Mouse (Mus musculus): ENCODE measurements around the gene Unk.

The Unk gene

GRCm38 (mm10) chr11:116030088-116030897, at the start of gene Unk:
TSS of gene Unk (plus strand) at chr11:116030322.
- peak; percentile 98 for DNase-seq (ENCODE audit: extremely low spot score)

DNA sequence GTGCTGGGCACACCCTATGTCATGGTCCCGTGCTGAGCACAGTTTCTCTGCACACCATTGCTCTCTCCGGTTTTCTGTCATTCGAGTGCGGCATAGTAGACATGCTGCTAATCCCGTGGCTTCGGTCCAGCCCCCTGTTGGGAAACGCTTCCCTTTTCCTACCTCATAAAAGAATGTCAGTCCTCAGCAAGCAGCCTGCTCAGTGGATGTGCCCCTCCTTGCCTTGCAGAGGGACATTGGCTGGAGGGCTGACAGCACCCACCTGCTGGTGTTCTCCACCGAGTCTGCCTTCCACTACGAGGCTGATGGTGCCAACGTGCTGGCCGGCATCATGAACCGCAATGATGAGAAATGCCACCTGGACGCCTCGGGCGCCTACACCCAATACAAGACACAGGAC, 47.6 kb upstream of the Unk start:
- no peak for DNase-seq (ENCODE audit: extremely low spot score)

DNA sequence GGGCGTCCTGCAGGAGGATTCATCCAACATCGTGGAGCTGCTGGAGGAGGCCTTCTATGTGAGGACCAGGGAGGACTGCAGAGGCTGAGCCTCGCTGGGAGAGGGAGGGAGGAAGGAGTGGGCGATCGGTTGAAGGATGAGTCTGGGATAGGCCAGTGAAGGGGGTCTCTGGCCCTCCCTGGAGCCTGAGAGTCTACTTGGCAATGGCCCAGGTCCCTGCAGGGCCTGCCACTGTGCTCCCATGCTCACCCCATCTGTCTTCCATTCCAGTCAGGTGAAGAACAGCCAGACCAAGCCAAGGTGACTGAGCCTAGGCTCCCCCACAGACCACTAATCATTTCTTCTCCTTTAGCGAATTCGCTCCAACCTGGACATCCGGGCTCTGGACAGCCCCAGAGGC, 46.8 kb upstream of the Unk start:
- DNase-seq (ENCODE audit: extremely low spot score): no peak

DNA sequence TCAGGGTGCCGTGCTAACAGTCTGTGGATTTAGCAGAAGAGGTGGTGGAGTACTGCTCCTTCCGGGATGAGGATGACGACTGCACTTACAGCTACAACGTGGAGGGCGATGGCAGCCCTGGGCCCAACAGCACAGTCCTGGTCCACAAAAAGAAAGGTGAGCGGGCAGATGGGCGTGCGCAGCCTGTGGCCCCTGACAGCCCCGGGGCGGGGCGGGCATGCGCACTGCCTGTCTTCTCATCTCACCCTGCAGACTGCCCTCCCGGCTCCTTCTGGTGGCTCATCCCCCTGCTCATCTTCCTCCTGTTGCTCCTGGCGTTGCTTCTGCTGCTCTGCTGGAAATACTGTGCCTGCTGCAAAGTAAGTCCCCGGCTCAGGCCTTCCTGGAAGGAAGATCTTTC, 40.4 kb upstream of the Unk start:
- DNase-seq (ENCODE audit: extremely low spot score): no peak

GRCm38 (mm10) chr11:115992098-115992497, 38.0 kb upstream of the Unk start:
- DNase-seq (ENCODE audit: extremely low spot score): no peak

- DNase-seq (ENCODE audit: extremely low spot score): no peak
Measured at GRCm38 (mm10) chr11:115995256-115995655, 34.9 kb upstream of the Unk start.

DNA sequence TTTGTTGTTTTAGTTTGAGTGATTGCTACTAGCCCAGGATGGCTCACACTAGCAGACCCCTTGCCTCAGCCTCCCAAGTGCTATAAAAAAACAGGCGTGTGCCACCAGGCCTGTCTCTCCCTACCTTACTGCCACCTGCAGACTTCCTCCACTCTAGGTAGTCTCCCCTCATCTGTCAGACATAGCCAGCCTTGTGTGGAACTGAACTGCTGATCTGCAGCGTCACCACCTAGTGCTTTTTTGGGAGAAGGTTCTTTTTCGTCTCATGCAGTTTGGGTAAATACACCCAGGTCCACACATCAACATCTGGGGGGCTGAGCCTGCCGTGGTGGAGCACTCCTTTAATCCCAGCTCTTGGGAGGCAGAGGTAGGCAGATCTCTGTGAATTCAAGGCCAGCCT, 33.1 kb upstream of the Unk start:
- DNase-seq (ENCODE audit: extremely low spot score): no peak

DNA sequence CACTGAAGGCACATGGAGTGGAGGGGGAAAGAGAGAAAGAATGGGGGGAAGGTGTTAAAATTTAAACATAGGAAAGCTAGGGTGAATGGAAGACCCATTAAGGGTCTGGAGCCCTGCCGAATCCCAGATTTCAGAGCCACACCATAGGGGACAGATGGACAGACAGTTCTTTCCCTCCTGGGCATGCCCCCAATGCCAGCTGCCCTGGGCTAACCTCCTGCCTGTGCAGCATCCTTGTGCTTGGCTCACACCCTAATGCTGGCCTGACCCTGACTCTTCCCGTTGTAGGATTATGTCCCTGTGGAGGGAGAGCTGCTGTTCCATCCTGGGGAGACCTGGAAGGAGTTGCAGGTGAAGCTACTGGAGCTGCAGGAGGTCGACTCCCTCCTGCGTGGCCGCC, 32.5 kb upstream of the Unk start:
- DNase-seq (ENCODE audit: extremely low spot score): no peak

- no peak for DNase-seq (ENCODE audit: extremely low spot score)
Measured at GRCm38 (mm10) chr11:115999027-115999426, 31.1 kb upstream of the Unk start.

- peak; percentile 61 for DNase-seq (ENCODE audit: extremely low spot score)
Measured at GRCm38 (mm10) chr11:115999538-116000143, 30.5 kb upstream of the Unk start.

GRCm38 (mm10) chr11:116000607-116001006, 29.5 kb upstream of the Unk start:
- DNase-seq (ENCODE audit: extremely low spot score): peak; percentile 22

GRCm38 (mm10) chr11:116001725-116002124, 28.4 kb upstream of the Unk start:
- no peak for DNase-seq (ENCODE audit: extremely low spot score)

DNA sequence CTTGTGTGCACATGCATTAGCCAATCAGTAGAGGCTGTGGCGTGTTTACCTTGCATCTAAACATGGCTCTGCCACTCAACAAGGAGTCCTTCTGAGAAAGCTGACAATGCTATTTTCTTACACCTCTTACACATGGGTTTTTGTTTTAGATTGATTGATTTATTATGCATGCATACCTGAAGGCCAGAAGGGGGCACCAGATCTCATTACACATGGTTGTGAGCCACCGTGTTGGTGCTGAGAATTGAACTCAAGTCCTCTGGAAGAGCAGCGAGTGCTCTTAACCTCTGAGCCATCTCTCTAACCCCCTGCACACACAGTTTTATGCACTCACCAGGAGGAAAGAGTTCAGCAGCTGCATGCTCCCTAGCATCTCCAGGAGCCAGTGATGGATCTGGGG, 27.2 kb upstream of the Unk start:
- no peak for DNase-seq (ENCODE audit: extremely low spot score)

GRCm38 (mm10) chr11:116004186-116004823, 25.8 kb upstream of the Unk start:
- DNase-seq (ENCODE audit: extremely low spot score): no peak

- peak; percentile 90 for DNase-seq (ENCODE audit: extremely low spot score)
Measured at GRCm38 (mm10) chr11:116004840-116005700, 25.1 kb upstream of the Unk start.

- DNase-seq (ENCODE audit: extremely low spot score): no peak
Measured at GRCm38 (mm10) chr11:116005701-116006419, 24.3 kb upstream of the Unk start.

- DNase-seq (ENCODE audit: extremely low spot score): no peak
Measured at GRCm38 (mm10) chr11:116007095-116007850, 22.8 kb upstream of the Unk start.

GRCm38 (mm10) chr11:116008411-116008810, 21.7 kb upstream of the Unk start:
- no peak for DNase-seq (ENCODE audit: extremely low spot score)

DNA sequence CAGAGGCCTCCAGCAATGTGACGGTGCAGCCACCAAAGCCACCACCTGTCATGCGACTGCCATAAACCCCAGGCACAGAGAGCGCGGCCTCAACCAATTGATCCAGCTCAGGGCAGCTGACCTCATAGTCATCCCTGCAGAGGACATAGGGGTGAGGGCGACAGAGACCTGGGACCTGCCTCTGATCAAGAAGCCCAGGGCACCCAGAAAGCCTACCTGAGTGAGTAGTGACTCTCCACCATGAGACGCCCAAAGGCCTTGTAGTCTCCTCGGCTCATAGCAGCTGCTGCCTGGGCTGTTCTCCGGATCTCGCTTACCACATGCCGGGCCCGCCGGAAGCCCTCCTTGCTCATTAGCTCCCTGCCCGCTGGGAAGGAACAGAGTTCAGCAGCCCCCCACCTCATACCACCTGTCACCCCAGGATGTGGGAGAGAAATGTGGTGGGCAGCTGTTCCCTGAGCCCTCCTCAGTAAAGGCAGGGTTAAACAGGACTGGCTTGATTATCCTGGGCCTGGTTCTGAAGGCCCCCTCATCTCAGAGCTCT, 21.2 kb upstream of the Unk start:
- DNase-seq (ENCODE audit: extremely low spot score): no peak

- DNase-seq (ENCODE audit: extremely low spot score): no peak
Measured at GRCm38 (mm10) chr11:116009661-116010060, 20.5 kb upstream of the Unk start.
